Comparison of ENCODE assay signal across 29 mouse cellular contexts in genomic region chr17:56906166-56906565, GRCm38 (mm10). TPM values are rescaled to one million over a fixed set of nuclear protein-coding genes. Genes with fewer than 3 reads are reported as not detected.
"Had no signal": no experiment of that assay in that cellular context is flagged by ENCODE, and none has a peak within 500 bp of the region (broad histone marks: within the 10 kb centered on the region; RNA-seq: fewer than 3 reads in every experiment).

No protein-coding gene starts in this region.

- H3K4me1 ChIP-seq: neural tube, embryonic 13.5 days; neural tube, embryonic 15.5 days had no signal

- H3K27me3 ChIP-seq: liver, embryonic 13.5 days; liver, embryonic 15.5 days; lung, embryonic 15.5 days; midbrain, embryonic 13.5 days; neural tube, embryonic 13.5 days; neural tube, embryonic 15.5 days had no signal

- H3K9me3 ChIP-seq: liver, embryonic 13.5 days; liver, embryonic 15.5 days; lung, embryonic 15.5 days; midbrain, embryonic 10.5 days; midbrain, embryonic 13.5 days; neural tube, embryonic 13.5 days; neural tube, embryonic 15.5 days had no signal

- H3K27ac ChIP-seq: liver, embryonic 13.5 days; liver, embryonic 15.5 days; macrophage; midbrain, embryonic 10.5 days; midbrain, embryonic 13.5 days; neural tube, embryonic 13.5 days; neural tube, embryonic 15.5 days had no signal

- H3K4me2 ChIP-seq: liver, embryonic 13.5 days; liver, embryonic 15.5 days; lung, embryonic 15.5 days; midbrain, embryonic 13.5 days; neural tube, embryonic 13.5 days; neural tube, embryonic 15.5 days had no signal

- H3K9ac ChIP-seq: liver, embryonic 13.5 days; liver, embryonic 15.5 days; liver, postnatal 0 days; lung, embryonic 15.5 days; midbrain, embryonic 13.5 days; neural tube, embryonic 13.5 days; neural tube, embryonic 15.5 days had no signal

- H3K4me3 ChIP-seq: liver, embryonic 13.5 days; liver, embryonic 15.5 days; lung, embryonic 15.5 days; midbrain, embryonic 10.5 days; midbrain, embryonic 13.5 days; myocyte; neural tube, embryonic 13.5 days; neural tube, embryonic 15.5 days had no signal

- DNase-seq: liver, embryonic 13.5 days; liver, postnatal 0 days; lung, adult 2 months; lung, postnatal 10 days; lung, postnatal 36 days; retina, postnatal 1 day; right cerebral cortex, adult 18-20 months; right cerebral cortex, postnatal 25 days; right cerebral cortex, postnatal 4 days; spleen, adult 18-20 months; thymus, adult 18-20 months; thymus, postnatal 14 days; thymus, postnatal 36 days had no signal

- ATAC-seq: liver, postnatal 0 days; midbrain, embryonic 13.5 days; midbrain, embryonic 16.5 days had no signal

RNA-seq across cellular contexts. Expression of gene 1700061G19Rik, which starts 30.9 kb away (rescaled TPM):
- total RNA-seq: megakaryocyte-erythroid progenitor cell, adult 5-6 weeks had no signal
- polyA plus RNA-seq: macrophage; small intestine, adult 2 months had no signal

RNA-seq across cellular contexts. Expression of gene Acsbg2, which starts 31.9 kb away (rescaled TPM):
- total RNA-seq: megakaryocyte, adult 5-6 weeks; megakaryocyte-erythroid progenitor cell, adult 5-6 weeks had no signal
- polyA plus RNA-seq: liver, embryonic 13.5 days; liver, embryonic 15.5 days; liver, postnatal 0 days; lung, adult 2 months; lung, embryonic 15.5 days; macrophage; midbrain, embryonic 10.5 days; midbrain, embryonic 13.5 days; midbrain, embryonic 16.5 days; myocyte; neural tube, embryonic 11.5 days; neural tube, embryonic 13.5 days; neural tube, embryonic 15.5 days; small intestine, adult 2 months; stomach, embryonic 14.5 days; stomach, embryonic 16.5 days; thymus, postnatal 0 days had no signal
